In genomic region chr5:120605688-120606087, GRCm38 (mm10) we compare ENCODE assay signal across 8 mouse cellular contexts. TPM values are rescaled to one million over a fixed set of nuclear protein-coding genes. Genes with fewer than 3 reads are reported as not detected.
DNase-seq lines count a peak whose midpoint lies in the region; ATAC-seq and TF ChIP-seq lines count a peak whose summit lies in the region.

No protein-coding gene starts in this region.

- 0 out of 4 replicates have a peak, but pooled peaks of 1 of the 2 experiments have one; percentile 25 for TF ChIP-seq POLR2A in MEL (IDR thresholded peaks at IDR 0.05; ENCODE audit: control insufficient read depth in 1 of 2, insufficient read depth in 1 of 2, low read depth in 1 of 2, low read length in 2 of 2, poor library complexity in 1 of 2)
- TF ChIP-seq POLR2A in olfactory bulb, adult 2 months (IDR thresholded peaks at IDR 0.05; ENCODE audit: insufficient read depth, low read depth, low read length), result no peak

- H3K4me3 ChIP-seq in MEL (ENCODE audit: control insufficient read depth in 1 of 2, insufficient read depth in 1 of 2, low read depth in 2 of 2, low read length in 2 of 2), result peak overlapping the region; percentile 63 to 66
- peak overlapping the region; percentile 43 for H3K4me3 ChIP-seq in forebrain, embryonic 16.5 days (replicated peaks; ENCODE audit: low read length)
- H3K4me3 ChIP-seq in lung, embryonic 15.5 days, result peak overlapping the region; percentile 31
- H3K4me3 ChIP-seq in olfactory bulb, adult 2 months (ENCODE audit: insufficient read depth, low read depth, low read length), result peak overlapping the region; percentile 45

- under 1% methylated on average over 8 of the region's 8 CpGs for WGBS in forebrain, embryonic 16.5 days
- 3% methylated on average over 7 of the region's 8 CpGs for WGBS in lung, embryonic 15.5 days
- 1% methylated on average over 8 of the region's 8 CpGs for WGBS in olfactory bulb, adult 2 months

- DNase-seq in MEL (ENCODE audit: low read depth, low spot score), result peak; percentile 95
- peak; percentile 95 to 96 for DNase-seq in cerebellum, adult 18-20 months
- peak; percentile 83 to 92 for DNase-seq in layer of hippocampus, adult 8-10 months (ENCODE audit: low spot score in 2 of 2)
- peak; percentile 51 to 65 for DNase-seq in thymus, adult 18-20 months

- peak; percentile 85 for TF ChIP-seq RAD21 in MEL (IDR thresholded peaks at IDR 0.05; ENCODE audit: low read depth, low read length)

- no peak overlapping the region for H3K9ac ChIP-seq in MEL (ENCODE audit: control insufficient read depth, low read depth, low read length, poor library complexity, severe bottlenecking)
- no peak overlapping the region; the same call in 1 of the 2 replicates for H3K9ac ChIP-seq in forebrain, embryonic 16.5 days (replicated peaks; ENCODE audit: low read depth, low read length)
- H3K9ac ChIP-seq in lung, embryonic 15.5 days, result no peak overlapping the region; the same call in 1 of the 2 replicates

- no peaks in the 10 kb centered on the region for H3K36me3 ChIP-seq in MEL (ENCODE audit: control insufficient read depth in 1 of 2, insufficient read depth in 2 of 2, low read length in 2 of 2)
- no peaks in the 10 kb centered on the region for H3K36me3 ChIP-seq in forebrain, embryonic 16.5 days (ENCODE audit: control insufficient read depth, insufficient read depth)
- no peaks in the 10 kb centered on the region for H3K36me3 ChIP-seq in lung, embryonic 15.5 days

- H3K4me2 ChIP-seq in forebrain, embryonic 16.5 days (ENCODE audit: low read length), result peak overlapping the region; percentile 68
- peak overlapping the region; percentile 66 for H3K4me2 ChIP-seq in lung, embryonic 15.5 days

- H3K79me2 ChIP-seq in MEL (ENCODE audit: control insufficient read depth, insufficient read depth, low read length, poor library complexity), result no peaks in the 10 kb centered on the region

- H3K9me3 ChIP-seq in MEL (replicated peaks; ENCODE audit: insufficient read depth, low read length), result no peaks in the 10 kb centered on the region
- no peaks in the 10 kb centered on the region for H3K9me3 ChIP-seq in forebrain, embryonic 16.5 days (ENCODE audit: control insufficient read depth, low read length)
- no peaks in the 10 kb centered on the region for H3K9me3 ChIP-seq in lung, embryonic 15.5 days

- no peaks in the 10 kb centered on the region for H3K27me3 ChIP-seq in MEL (ENCODE audit: control insufficient read depth in 1 of 2, insufficient read depth in 2 of 2, low read length in 2 of 2)
- no peaks in the 10 kb centered on the region for H3K27me3 ChIP-seq in forebrain, embryonic 16.5 days (replicated peaks; ENCODE audit: control insufficient read depth, insufficient read depth, low read length)
- no peaks in the 10 kb centered on the region for H3K27me3 ChIP-seq in lung, embryonic 15.5 days

- no peak for TF ChIP-seq EP300 in MEL (IDR thresholded peaks at IDR 0.05; ENCODE audit: low read depth in 1 of 2, low read length in 2 of 2)

- no peak overlapping the region for H3K27ac ChIP-seq in MEL (ENCODE audit: control insufficient read depth, low read depth, low read length)
- H3K27ac ChIP-seq in forebrain, embryonic 16.5 days (ENCODE audit: low read length), result no peak overlapping the region
- H3K27ac ChIP-seq in lung, embryonic 15.5 days, result no peak overlapping the region
- H3K27ac ChIP-seq in olfactory bulb, adult 2 months (ENCODE audit: insufficient read depth, low read depth, low read length), result no peak overlapping the region

- H3K4me1 ChIP-seq in MEL (ENCODE audit: control insufficient read depth in 1 of 2, insufficient read depth in 2 of 2, low read length in 2 of 2), result peaks cover 2 to 4% of the 10 kb centered on the region in 2 experiments; a peak in 2 of 4 replicates
- peaks cover 7% of the 10 kb centered on the region for H3K4me1 ChIP-seq in forebrain, embryonic 16.5 days (replicated peaks; ENCODE audit: control insufficient read depth, insufficient read depth, low read length)
- H3K4me1 ChIP-seq in lung, embryonic 15.5 days, result peaks cover 6% of the 10 kb centered on the region
- H3K4me1 ChIP-seq in olfactory bulb, adult 2 months (ENCODE audit: control insufficient read depth, insufficient read depth, low read length), result peaks cover 11% of the 10 kb centered on the region

- TF ChIP-seq CTCF in MEL (IDR thresholded peaks at IDR 0.05 in 2 of 3, conservative IDR thresholded peaks at IDR 0.05 in 1 of 3; ENCODE audit: control insufficient read depth in 1 of 3, insufficient read depth in 1 of 3, low read depth in 2 of 3, low read length in 3 of 3, poor library complexity in 1 of 3, severe bottlenecking in 1 of 3), result peak; percentile 87 to 98 (median 92)
- no peak; the same call in 1 of the 2 replicates for TF ChIP-seq CTCF in olfactory bulb, adult 2 months (IDR thresholded peaks at IDR 0.05; ENCODE audit: insufficient read depth, low read depth, low read length)

- ATAC-seq in forebrain, embryonic 16.5 days, result peak; percentile 86
- peak; percentile 66 to 73; a peak in 3 of 4 replicates for ATAC-seq in hematopoietic stem cell, adult 5-6 weeks (replicated peaks in 1 of 2; ENCODE audit: insufficient read depth in 1 of 2, low FRiP score in 2 of 2, low TSS enrichment in 1 of 2, low read depth in 1 of 2, poor library complexity in 2 of 2, severe bottlenecking in 2 of 2)
- peak; percentile 60; the same call in 1 of the 2 replicates for ATAC-seq in lung, embryonic 15.5 days (ENCODE audit: borderline replicate concordance, extremely low read depth, low FRiP score, low TSS enrichment)

TF ChIP-seq in MEL, 35 proteins besides CTCF, POLR2A, EP300 and RAD21 (continues in another document):
- TF ChIP-seq GABPA (IDR thresholded peaks at IDR 0.05; ENCODE audit: low read depth, low read length) (no peak), BHLHE40 (IDR thresholded peaks at IDR 0.05; ENCODE audit: borderline replicate concordance, low read depth, low read length) (peak; percentile 33; the same call in 1 of the 2 replicates), SIN3A (IDR thresholded peaks at IDR 0.05; ENCODE audit: low read length) (peak; percentile 68), HCFC1 (IDR thresholded peaks at IDR 0.05; ENCODE audit: low read depth, low read length) (peak; percentile 51; the same call in 1 of the 2 replicates)

RNA-seq across cellular contexts. Expression of gene Rita1, which starts 6.7 kb away (rescaled TPM):
- total RNA-seq in MEL (2012; rRNA removed), result 14.0 and 18.1 TPM in 2 replicates
- 10 to 100 TPM in 1 of 2 experiments, not detected in 1; 22.1 TPM for polyA plus RNA-seq in MEL (2012; ENCODE audit: insufficient read depth in 1 of 2, insufficient read length in 2 of 2, low read depth in 1 of 2, low replicate concordance in 2 of 2, missing spikeins in 1 of 2)
- polyA plus RNA-seq in forebrain, embryonic 16.5 days (2015; fragmentation: Nextera tagmentation; extraction: Ambion mirVana), result 21.2 and 26.9 TPM in 2 replicates
- total RNA-seq in hematopoietic stem cell, adult 5-6 weeks (2017), result 1.8 TPM in 2 replicates
- 10 to 100 TPM; 22.1 to 27.3 (median 24.7) TPM for total RNA-seq in layer of hippocampus, adult 8-10 months (2022)
- 11.1 and 11.6 TPM in 2 replicates for polyA plus RNA-seq in lung, embryonic 15.5 days (2015; fragmentation: Nextera tagmentation; extraction: Ambion mirVana)
- polyA plus RNA-seq in olfactory bulb, adult 2 months (2012; ENCODE audit: insufficient read depth, insufficient read length, low replicate concordance, missing spikeins), result not detected in 2 replicates

RNA-seq across cellular contexts. Expression of gene Ddx54, which starts 6.9 kb away (rescaled TPM):
- total RNA-seq in MEL (2012; rRNA removed), result 73.8 and 74.8 TPM in 2 replicates
- polyA plus RNA-seq in MEL (2012; ENCODE audit: insufficient read depth in 1 of 2, insufficient read length in 2 of 2, low read depth in 1 of 2, low replicate concordance in 2 of 2, missing spikeins in 1 of 2), result 10 to 100 TPM in 1 of 2 experiments, not detected in 1; 99.9 TPM
- 49.2 and 49.3 TPM in 2 replicates for polyA plus RNA-seq in forebrain, embryonic 16.5 days (2015; fragmentation: Nextera tagmentation; extraction: Ambion mirVana)
- total RNA-seq in hematopoietic stem cell, adult 5-6 weeks (2017), result 46.9 and 52.5 TPM in 2 replicates
- 10 to 100 TPM; 32.8 to 37.1 (median 35.7) TPM for total RNA-seq in layer of hippocampus, adult 8-10 months (2022)
- 37.8 and 41.1 TPM in 2 replicates for polyA plus RNA-seq in lung, embryonic 15.5 days (2015; fragmentation: Nextera tagmentation; extraction: Ambion mirVana)
- polyA plus RNA-seq in olfactory bulb, adult 2 months (2012; ENCODE audit: insufficient read depth, insufficient read length, low replicate concordance, missing spikeins), result not detected in 2 replicates

RNA-seq across cellular contexts. Expression of gene Iqcd, which starts 16.9 kb away (rescaled TPM):
- total RNA-seq in MEL (2012; rRNA removed), result 0.62 and 1.1 TPM in 2 replicates
- 1 to 10 TPM in 1 of 2 experiments, not detected in 1; 2.2 TPM for polyA plus RNA-seq in MEL (2012; ENCODE audit: insufficient read depth in 1 of 2, insufficient read length in 2 of 2, low read depth in 1 of 2, low replicate concordance in 2 of 2, missing spikeins in 1 of 2)
- polyA plus RNA-seq in forebrain, embryonic 16.5 days (2015; fragmentation: Nextera tagmentation; extraction: Ambion mirVana), result 0.98 and 1.0 TPM in 2 replicates
- not detected in 2 replicates for total RNA-seq in hematopoietic stem cell, adult 5-6 weeks (2017)
- total RNA-seq in layer of hippocampus, adult 8-10 months (2022), result 1 to 10 TPM; 1.2 to 1.6 (median 1.5) TPM
- polyA plus RNA-seq in lung, embryonic 15.5 days (2015; fragmentation: Nextera tagmentation; extraction: Ambion mirVana), result 0.34 and 0.64 TPM in 2 replicates
- polyA plus RNA-seq in olfactory bulb, adult 2 months (2012; ENCODE audit: insufficient read depth, insufficient read length, low replicate concordance, missing spikeins), result not detected in 2 replicates

RNA-seq across cellular contexts. Expression of gene Tpcn1, which starts 17.2 kb away (rescaled TPM):
- total RNA-seq in MEL (2012; rRNA removed), result 11.0 and 11.3 TPM in 2 replicates
- 10 to 100 TPM in 1 of 2 experiments, not detected in 1; 43.2 TPM for polyA plus RNA-seq in MEL (2012; ENCODE audit: insufficient read depth in 1 of 2, insufficient read length in 2 of 2, low read depth in 1 of 2, low replicate concordance in 2 of 2, missing spikeins in 1 of 2)
- polyA plus RNA-seq in forebrain, embryonic 16.5 days (2015; fragmentation: Nextera tagmentation; extraction: Ambion mirVana), result 15.4 and 18.3 TPM in 2 replicates
- total RNA-seq in hematopoietic stem cell, adult 5-6 weeks (2017), result 7.3 and 9.8 TPM in 2 replicates
- total RNA-seq in layer of hippocampus, adult 8-10 months (2022), result 10 to 100 TPM; 38.2 to 43.8 (median 41.1) TPM
- 18.6 and 20.3 TPM in 2 replicates for polyA plus RNA-seq in lung, embryonic 15.5 days (2015; fragmentation: Nextera tagmentation; extraction: Ambion mirVana)
- not detected in 2 replicates for polyA plus RNA-seq in olfactory bulb, adult 2 months (2012; ENCODE audit: insufficient read depth, insufficient read length, low replicate concordance, missing spikeins)

RNA-seq across cellular contexts. Expression of gene Cfap73, which starts 28.3 kb away (rescaled TPM):
- not detected in 2 replicates for total RNA-seq in MEL (2012; rRNA removed)
- under 1 TPM in 1 of 2 experiments, not detected in 1; 0.25 TPM for polyA plus RNA-seq in MEL (2012; ENCODE audit: insufficient read depth in 1 of 2, insufficient read length in 2 of 2, low read depth in 1 of 2, low replicate concordance in 2 of 2, missing spikeins in 1 of 2)
- 0.39 and 0.46 TPM in 2 replicates for polyA plus RNA-seq in forebrain, embryonic 16.5 days (2015; fragmentation: Nextera tagmentation; extraction: Ambion mirVana)
- not detected in 2 replicates for total RNA-seq in hematopoietic stem cell, adult 5-6 weeks (2017)
- total RNA-seq in layer of hippocampus, adult 8-10 months (2022), result under 1 TPM in 2 of 4 experiments, not detected in 2; 0.50 to 0.56 TPM
- 0.44 and 0.59 TPM in 2 replicates for polyA plus RNA-seq in lung, embryonic 15.5 days (2015; fragmentation: Nextera tagmentation; extraction: Ambion mirVana)
- polyA plus RNA-seq in olfactory bulb, adult 2 months (2012; ENCODE audit: insufficient read depth, insufficient read length, low replicate concordance, missing spikeins), result not detected in 2 replicates
